Mouse (Mus musculus) forebrain, embryonic 13.5 days (tissue): ENCODE results near the gene Prepl. TPM values are rescaled to one million over a fixed set of nuclear protein-coding genes. Genes with fewer than 3 reads are reported as not detected.

Experiments used
- ATAC-seq: fragments of 200-750 bp; cut with Nextera tagmentation; 2 replicates; pipeline ENCODE4 v1.8.0; 2017
- H3K27ac ChIP-seq: fragments of 300-500 bp; sonication (generic); 2 replicates; pipeline ENCODE4 v1.5.1; 2015; ENCODE audit warnings: inconsistent platforms, mild to moderate bottlenecking, moderate library complexity
- H3K27me3 ChIP-seq: fragments of 300-500 bp; sonication (generic); 2 replicates; pipeline ENCODE4 v1.6.1; 2015; ENCODE audit warnings: mild to moderate bottlenecking, inconsistent platforms
- H3K36me3 ChIP-seq: fragments of 300-500 bp; sonication (generic); 2 replicates; pipeline ENCODE4 v1.6.1; 2015; ENCODE audit warnings: mild to moderate bottlenecking, inconsistent platforms; ENCODE audit not compliant: poor library complexity, severe bottlenecking
- H3K4me1 ChIP-seq: fragments of 300-500 bp; sonication (generic); 2 replicates; pipeline ENCODE4 v1.6.1; 2015; ENCODE audit warnings: inconsistent platforms
- H3K4me2 ChIP-seq: fragments of 300-500 bp; sonication (generic); 2 replicates; pipeline ENCODE4 v1.6.1; 2015; ENCODE audit warnings: inconsistent platforms, mild to moderate bottlenecking, moderate library complexity
- H3K4me3 ChIP-seq: fragments of 300-500 bp; sonication (generic); 2 replicates; pipeline ENCODE4 v1.5.1; 2015; ENCODE audit warnings: mild to moderate bottlenecking, inconsistent platforms
- H3K9ac ChIP-seq: fragments of 300-500 bp; sonication (generic); 2 replicates; pipeline ENCODE4 v1.6.1; 2015; ENCODE audit warnings: mild to moderate bottlenecking, inconsistent platforms
- H3K9me3 ChIP-seq: fragments of 300-500 bp; sonication (generic); replicated peaks from 2 replicates; pipeline ENCODE4 v1.6.1; 2016; ENCODE audit warnings: inconsistent platforms
- WGBS: fragments of 180-500 bp; shearing (Covaris S2); methylation state at CpG from one replicate; pipeline ENCODE4 v1.1.7; 2015; 5-methylcytosine and 5-hydroxymethylcytosine counted together
- polyA plus RNA-seq: library from polyadenylated mRNA; unstranded; fragments of >200 nt; fragmentation: Nextera tagmentation; extraction: Ambion mirVana; gene quantifications from 2 replicates; pipeline ENCODE4 v1.2.1, GENCODE M21; 2015

The Prepl gene
- polyA plus RNA-seq, 1 experiment from 2014 or later, result 44.0 TPM

DNA sequence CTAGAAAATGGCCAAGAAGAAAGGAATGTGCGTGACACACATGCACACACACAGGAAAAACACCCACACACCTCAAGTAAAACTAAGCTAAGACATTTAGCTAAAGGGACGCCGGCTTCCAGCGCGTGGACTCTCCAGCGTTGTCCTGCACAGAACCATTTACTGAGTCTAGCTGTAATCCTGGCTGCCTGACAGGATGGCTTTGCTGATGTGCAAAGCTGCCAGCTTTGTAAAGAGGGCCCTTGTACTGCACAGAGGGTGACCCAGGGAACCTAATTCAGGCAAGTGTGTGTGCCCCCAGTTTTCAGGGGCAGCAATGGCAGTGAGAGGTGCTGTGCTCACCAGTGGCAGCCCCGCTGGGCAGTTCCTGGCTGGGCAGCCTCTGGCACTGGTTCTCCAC, 22.7 kb downstream of the Prepl start:
- Histone ChIP-seq H3K27me3 (no peaks in the 10 kb centered on the region), H3K9ac (no peak overlapping the region), H3K4me3 (no peak overlapping the region), H3K4me1 (peaks cover 5% of the 10 kb centered on the region), H3K4me2 (no peak overlapping the region), H3K9me3 (no peaks in the 10 kb centered on the region), H3K36me3 (peaks cover 88% of the 10 kb centered on the region), H3K27ac (no peak overlapping the region)
- no peak for ATAC-seq
- 96% methylated on average over 7 of the region's 7 CpGs for WGBS

DNA sequence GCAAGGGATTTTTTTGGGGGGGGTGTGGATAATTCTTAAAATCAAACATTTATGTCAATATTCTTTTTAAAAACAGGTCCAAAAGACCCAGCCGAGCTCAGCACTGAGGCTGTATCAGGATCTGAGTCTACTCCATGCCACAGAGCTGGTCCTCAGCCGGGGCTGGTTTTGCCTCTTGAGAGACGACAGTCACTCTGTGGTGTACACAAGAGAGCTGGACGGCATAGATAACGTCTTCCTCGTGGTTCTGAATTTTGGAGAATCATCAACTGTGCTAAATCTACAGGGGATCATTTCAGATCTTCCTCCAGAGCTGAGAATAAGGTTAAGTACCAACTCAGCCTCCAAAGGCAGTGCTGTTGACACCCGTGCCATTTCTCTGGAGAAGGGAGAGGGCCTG, 26.5 kb downstream of the Prepl start:
- Histone ChIP-seq H3K9ac (no peak overlapping the region), H3K27ac (no peak overlapping the region), H3K9me3 (no peaks in the 10 kb centered on the region), H3K36me3 (peaks cover 59% of the 10 kb centered on the region), H3K4me3 (no peak overlapping the region), H3K27me3 (no peaks in the 10 kb centered on the region), H3K4me1 (no peaks in the 10 kb centered on the region), H3K4me2 (no peak overlapping the region)
- no peak for ATAC-seq
- 92% methylated on average over 7 of the region's 7 CpGs for WGBS

DNA sequence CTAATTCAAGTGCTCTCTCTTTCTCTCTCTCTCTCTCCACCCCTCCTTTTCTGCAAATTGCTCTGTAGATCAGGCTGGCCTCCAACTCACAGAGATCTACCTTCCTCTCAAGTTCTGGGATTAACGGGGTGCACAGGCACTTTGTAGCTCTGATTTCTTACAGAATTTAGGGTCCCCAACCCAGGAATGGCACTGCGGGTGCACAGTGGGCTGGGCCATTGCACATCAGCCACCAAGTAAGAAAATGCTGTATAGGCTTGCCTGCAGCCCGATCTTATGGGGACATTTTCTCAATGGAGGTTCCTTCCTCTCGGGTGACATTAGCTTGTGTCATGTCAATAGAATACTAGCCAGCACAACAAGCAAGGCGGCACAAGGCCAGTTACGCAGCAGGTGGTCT, 30.9 kb downstream of the Prepl start:
- Histone ChIP-seq H3K9ac (no peak overlapping the region), H3K9me3 (no peaks in the 10 kb centered on the region), H3K4me3 (no peak overlapping the region), H3K27me3 (no peaks in the 10 kb centered on the region), H3K27ac (no peak overlapping the region), H3K4me1 (no peaks in the 10 kb centered on the region), H3K36me3 (peaks cover 19% of the 10 kb centered on the region), H3K4me2 (no peak overlapping the region)
- 91% methylated on average over 6 of the region's 6 CpGs for WGBS
- no peak for ATAC-seq

DNA sequence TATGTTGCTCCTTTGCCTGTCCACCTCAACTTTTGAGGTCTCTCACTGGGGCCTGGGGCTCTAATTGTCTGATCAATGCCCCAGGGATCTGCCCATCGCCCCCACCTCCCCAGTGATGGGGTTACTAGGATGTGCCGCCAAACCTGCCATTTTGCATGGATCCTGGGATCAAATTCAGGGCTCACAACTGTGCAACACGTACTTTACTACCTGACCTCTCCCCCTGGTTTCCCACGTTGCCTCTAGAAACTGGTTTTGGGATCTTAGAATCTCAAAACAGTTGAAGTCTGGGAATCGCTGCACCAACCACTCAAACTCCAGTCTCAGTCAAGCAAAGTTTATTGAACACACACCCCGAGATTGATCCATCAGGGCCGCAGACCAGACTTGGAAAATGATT, 31.8 kb downstream of the Prepl start:
- ATAC-seq, result no peak
- H3K36me3 ChIP-seq, result peaks cover 10% of the 10 kb centered on the region
- WGBS, result 84% methylated on average over 7 of the region's 7 CpGs

DNA sequence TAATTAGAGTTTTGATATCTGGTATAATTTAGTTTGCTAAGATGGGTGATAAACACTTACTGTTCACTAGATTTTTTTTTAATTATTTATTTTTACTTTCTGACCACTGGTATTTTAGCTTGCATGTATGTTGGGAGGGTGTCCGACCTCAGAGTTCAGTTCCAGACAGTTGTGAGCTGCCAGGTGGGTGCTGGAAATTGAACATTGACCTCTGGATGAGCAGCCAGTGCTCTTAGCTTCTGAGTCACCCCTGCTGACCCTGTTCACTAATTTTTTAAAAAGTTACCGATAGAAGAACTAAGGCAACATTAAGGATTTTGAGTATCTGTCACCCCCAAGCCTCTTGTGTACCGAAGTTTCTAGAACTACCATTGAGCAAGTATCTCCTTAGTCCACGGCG, 41.7 kb downstream of the Prepl start:
- H3K9ac ChIP-seq, result no peak overlapping the region
- no peak overlapping the region for H3K4me3 ChIP-seq
- WGBS, result 92% methylated on average over 5 of the region's 5 CpGs
- H3K9me3 ChIP-seq, result no peaks in the 10 kb centered on the region
- H3K4me1 ChIP-seq, result no peaks in the 10 kb centered on the region
- H3K27me3 ChIP-seq, result no peaks in the 10 kb centered on the region
- H3K36me3 ChIP-seq, result no peaks in the 10 kb centered on the region
- no peak overlapping the region for H3K4me2 ChIP-seq
- ATAC-seq, result no peak
- H3K27ac ChIP-seq, result no peak overlapping the region

More for the DNA sequence above, 31.8 kb downstream of the Prepl start:
- Histone ChIP-seq H3K9ac (no peak overlapping the region), H3K27ac (no peak overlapping the region), H3K4me3 (no peak overlapping the region), H3K27me3 (no peaks in the 10 kb centered on the region), H3K4me2 (no peak overlapping the region), H3K9me3 (no peaks in the 10 kb centered on the region), H3K4me1 (no peaks in the 10 kb centered on the region)

DNA sequence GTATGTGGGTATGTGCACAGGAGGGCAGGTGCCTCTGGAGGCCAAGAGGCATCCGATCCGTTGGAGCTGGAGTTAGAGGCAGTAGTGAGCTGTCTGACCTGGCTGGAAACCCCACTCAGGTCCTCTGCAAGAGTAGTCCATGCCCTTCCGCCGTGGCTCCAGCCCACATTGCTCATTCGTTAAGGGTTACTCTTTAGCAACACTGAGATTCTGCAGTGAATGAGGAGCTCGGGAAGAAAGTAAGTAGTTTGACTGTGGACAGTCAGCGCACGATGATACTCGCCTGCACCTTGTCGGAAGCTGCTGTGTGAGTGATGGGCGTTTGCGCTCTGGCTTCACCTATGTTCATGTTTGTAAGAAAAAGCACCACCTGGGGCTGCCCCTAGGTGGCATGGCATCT, 44.9 kb downstream of the Prepl start:
- 87% methylated on average over 12 of the region's 12 CpGs for WGBS
- Histone ChIP-seq H3K9me3 (no peaks in the 10 kb centered on the region), H3K27ac (no peak overlapping the region), H3K4me3 (no peak overlapping the region), H3K9ac (no peak overlapping the region), H3K36me3 (no peaks in the 10 kb centered on the region), H3K27me3 (no peaks in the 10 kb centered on the region), H3K4me2 (no peak overlapping the region), H3K4me1 (no peaks in the 10 kb centered on the region)
- no peak for ATAC-seq

DNA sequence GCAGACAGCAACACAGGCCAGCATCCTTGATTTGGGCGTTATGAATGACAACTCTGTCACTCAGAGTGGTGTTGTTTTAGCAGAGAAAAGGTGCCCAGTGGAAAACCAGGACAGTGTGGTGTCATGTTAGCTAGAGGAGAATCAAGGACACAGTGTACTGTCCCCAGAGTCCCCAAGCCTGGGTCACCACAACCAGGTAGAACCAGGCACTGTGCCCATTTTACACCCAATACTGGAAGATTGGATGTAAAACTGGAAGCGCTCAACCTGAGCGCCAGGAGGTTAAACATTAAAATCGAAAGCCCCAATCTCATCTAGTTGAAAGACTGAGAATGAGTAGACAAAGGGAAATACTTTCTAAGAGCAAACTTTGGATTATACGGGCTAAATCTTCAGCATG, 45.6 kb downstream of the Prepl start:
- Histone ChIP-seq H3K27ac (no peak overlapping the region), H3K9me3 (no peaks in the 10 kb centered on the region), H3K4me3 (no peak overlapping the region), H3K4me2 (no peak overlapping the region), H3K4me1 (no peaks in the 10 kb centered on the region), H3K27me3 (no peaks in the 10 kb centered on the region), H3K9ac (no peak overlapping the region), H3K36me3 (no peaks in the 10 kb centered on the region)
- no peak for ATAC-seq
- 97% methylated on average over 5 of the region's 5 CpGs for WGBS

DNA sequence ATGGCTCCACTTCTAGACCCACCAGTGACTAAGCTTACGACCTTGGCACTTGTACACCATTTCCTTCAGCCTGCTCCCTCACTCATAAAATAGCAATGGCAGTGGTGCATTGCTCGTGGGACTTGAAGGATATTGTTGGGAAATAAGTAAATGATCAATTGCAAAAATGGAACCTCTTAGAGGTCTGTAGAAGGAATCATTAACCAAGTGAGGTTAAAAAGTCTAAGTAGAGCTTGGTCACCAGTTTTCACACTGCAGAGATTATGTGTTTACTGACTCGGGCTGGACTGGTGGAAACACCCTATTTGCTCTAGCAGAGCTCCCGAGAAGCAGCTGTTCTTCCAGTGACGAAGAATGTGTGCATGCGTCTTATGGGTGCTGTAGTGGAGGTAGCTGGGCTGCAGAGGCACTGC, 46.6 kb downstream of the Prepl start:
- no peak for ATAC-seq
- H3K4me2 ChIP-seq, result no peak overlapping the region
- no peaks in the 10 kb centered on the region for H3K9me3 ChIP-seq
- no peaks in the 10 kb centered on the region for H3K27me3 ChIP-seq
- H3K4me3 ChIP-seq, result no peak overlapping the region
- 84% methylated on average over 6 of the region's 6 CpGs for WGBS
- H3K9ac ChIP-seq, result no peak overlapping the region
- no peaks in the 10 kb centered on the region for H3K36me3 ChIP-seq
- H3K27ac ChIP-seq, result no peak overlapping the region
- no peaks in the 10 kb centered on the region for H3K4me1 ChIP-seq

DNA sequence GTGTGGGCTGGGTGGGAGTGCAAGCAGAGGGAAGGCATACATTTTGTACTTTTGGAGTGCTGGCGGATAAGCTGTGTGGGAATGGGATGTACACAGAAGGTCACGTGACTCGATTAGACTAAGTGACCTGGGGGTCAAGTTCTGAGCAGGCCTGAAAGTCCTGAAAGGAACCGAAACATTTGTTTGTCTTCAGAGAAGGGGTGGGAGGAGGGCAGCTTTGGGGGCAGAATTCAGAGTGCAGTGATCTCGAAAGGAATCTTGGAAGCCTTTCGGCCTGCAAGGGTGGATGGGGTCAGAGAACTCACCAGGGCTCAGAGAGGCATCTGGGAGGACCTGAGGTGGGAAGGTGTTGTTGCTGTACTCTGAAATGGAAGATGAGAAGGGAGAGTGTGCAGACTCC, 47.6 kb downstream of the Prepl start:
- Histone ChIP-seq H3K4me1 (no peaks in the 10 kb centered on the region), H3K9ac (no peak overlapping the region), H3K36me3 (no peaks in the 10 kb centered on the region), H3K27me3 (no peaks in the 10 kb centered on the region), H3K4me3 (no peak overlapping the region), H3K4me2 (no peak overlapping the region), H3K9me3 (no peaks in the 10 kb centered on the region), H3K27ac (no peak overlapping the region)
- WGBS, result 72% methylated on average over 6 of the region's 6 CpGs
- no peak for ATAC-seq

DNA sequence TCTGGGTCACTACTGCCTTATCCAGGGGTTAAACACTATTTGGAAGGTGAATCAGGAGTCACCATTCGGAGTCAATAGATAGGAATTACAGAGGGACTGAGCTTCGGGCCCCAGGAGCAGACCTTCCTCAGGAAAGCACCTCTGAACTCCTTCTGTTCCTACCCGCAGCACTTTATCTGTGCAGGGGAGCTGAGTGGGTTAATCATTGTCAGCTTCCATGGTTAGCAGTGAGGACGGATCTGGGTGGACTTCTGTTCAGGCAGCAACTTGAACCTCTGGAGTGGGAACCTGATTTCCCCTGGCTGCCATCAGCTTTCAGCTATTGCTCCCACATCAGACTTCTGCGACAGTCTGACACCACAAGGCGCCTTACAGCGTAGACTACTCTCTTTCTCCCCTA, 49.1 kb downstream of the Prepl start:
- no peak overlapping the region for H3K9ac ChIP-seq
- no peaks in the 10 kb centered on the region for H3K9me3 ChIP-seq
- H3K27ac ChIP-seq, result no peak overlapping the region
- H3K4me3 ChIP-seq, result no peak overlapping the region
- no peaks in the 10 kb centered on the region for H3K36me3 ChIP-seq
- no peak for ATAC-seq
- no peaks in the 10 kb centered on the region for H3K27me3 ChIP-seq
- WGBS, result 91% methylated on average over 7 of the region's 7 CpGs
- no peak overlapping the region for H3K4me2 ChIP-seq
- H3K4me1 ChIP-seq, result no peaks in the 10 kb centered on the region

DNA sequence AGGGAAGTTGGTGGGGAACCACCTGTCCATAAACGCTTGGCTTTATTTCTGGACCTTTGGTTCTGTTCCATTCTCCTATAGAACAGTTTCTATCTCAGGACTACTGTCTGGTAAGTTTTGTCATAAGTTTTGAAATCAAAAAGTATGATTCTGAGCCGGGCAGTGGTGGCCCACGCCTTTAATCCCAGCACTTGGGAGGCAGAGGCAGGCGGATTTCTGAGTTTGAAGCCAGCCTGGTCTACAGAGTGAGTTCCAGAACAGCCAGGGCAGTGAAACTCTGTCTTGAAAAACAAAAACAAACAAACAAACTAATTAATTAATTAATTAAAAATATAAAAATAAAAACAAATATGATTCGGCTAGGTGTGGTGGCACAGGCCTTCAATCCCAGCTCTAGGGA, 51.3 kb downstream of the Prepl start:
- H3K9me3 ChIP-seq, result no peaks in the 10 kb centered on the region
- 93% methylated on average over 5 of the region's 5 CpGs for WGBS

DNA sequence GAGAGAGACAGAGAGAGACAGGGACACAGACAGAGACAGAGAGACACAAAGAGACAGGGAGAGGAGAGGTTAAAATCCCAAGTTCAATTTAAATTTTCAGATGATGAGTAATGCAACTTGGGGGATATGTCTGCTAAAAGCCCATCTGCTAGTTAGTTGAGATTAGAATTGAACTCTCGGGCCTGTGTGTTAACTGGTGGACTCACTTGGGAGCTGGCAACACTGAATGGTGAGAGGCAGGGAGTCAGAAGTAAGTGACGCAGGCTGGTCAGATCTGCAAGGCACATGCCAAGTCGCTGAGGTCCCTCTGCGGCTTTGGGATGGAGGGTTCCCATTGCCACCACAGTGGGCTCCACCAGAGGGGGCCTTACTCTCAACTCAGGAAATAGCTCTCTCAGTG, 51.7 kb downstream of the Prepl start:
- Histone ChIP-seq H3K27ac (no peak overlapping the region), H3K9ac (no peak overlapping the region), H3K4me1 (0 out of 2 replicates have a peak, but pooled peaks cover 4% of the 10 kb centered on the region), H3K9me3 (no peaks in the 10 kb centered on the region), H3K36me3 (no peaks in the 10 kb centered on the region), H3K4me2 (no peak overlapping the region), H3K4me3 (no peak overlapping the region), H3K27me3 (no peaks in the 10 kb centered on the region)
- WGBS, result 87% methylated on average over 4 of the region's 4 CpGs
- no peak for ATAC-seq

More for the DNA sequence above, 51.3 kb downstream of the Prepl start:
- Histone ChIP-seq H3K4me1 (0 out of 2 replicates have a peak, but pooled peaks cover 4% of the 10 kb centered on the region), H3K27ac (no peak overlapping the region), H3K4me2 (no peak overlapping the region), H3K9ac (no peak overlapping the region), H3K4me3 (no peak overlapping the region), H3K36me3 (no peaks in the 10 kb centered on the region), H3K27me3 (no peaks in the 10 kb centered on the region)
- ATAC-seq, result no peak

DNA sequence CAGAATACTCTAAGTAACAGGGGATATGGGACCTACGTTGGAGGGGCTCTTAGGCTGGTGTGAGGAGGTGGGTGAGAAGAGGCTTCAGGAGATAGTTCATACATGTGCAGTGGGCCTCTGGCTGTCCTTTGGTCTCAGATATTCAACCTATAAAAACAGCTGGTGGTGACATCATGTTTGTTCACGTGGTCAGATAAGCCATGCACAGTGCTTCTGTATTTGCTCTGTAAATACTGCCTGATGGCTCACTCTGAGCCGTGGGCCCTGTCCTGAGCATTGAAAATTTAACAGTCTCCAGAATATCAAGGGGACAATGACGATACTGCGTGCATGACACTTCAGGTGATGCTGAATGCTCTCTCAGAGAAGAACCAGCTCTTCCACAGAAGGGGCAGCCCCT, 52.2 kb downstream of the Prepl start:
- Histone ChIP-seq H3K9me3 (no peaks in the 10 kb centered on the region), H3K9ac (no peak overlapping the region), H3K27ac (no peak overlapping the region), H3K4me3 (no peak overlapping the region), H3K4me2 (no peak overlapping the region), H3K36me3 (no peaks in the 10 kb centered on the region), H3K4me1 (0 out of 2 replicates have a peak, but pooled peaks cover 4% of the 10 kb centered on the region), H3K27me3 (no peaks in the 10 kb centered on the region)
- WGBS, result 88% methylated on average over 5 of the region's 5 CpGs
- no peak for ATAC-seq
